Mouse (Mus musculus) heart, embryonic 11.5 days (tissue): ENCODE measurements around the gene Trnt1. TPM values are rescaled to one million over a fixed set of nuclear protein-coding genes. Genes with fewer than 3 reads are reported as not detected.

Source experiments
- ATAC-seq: fragments of 200-750 bp; cut with Nextera tagmentation; replicated peaks from 2 replicates; pipeline ENCODE4 v1.8.0; 2017; ENCODE audit warnings: moderate library complexity; ENCODE audit not compliant: insufficient number of reproducible peaks, low FRiP score, low TSS enrichment
- H3K27ac ChIP-seq: fragments of 300-500 bp; sonication (generic); 2 replicates; pipeline ENCODE4 v1.5.1; 2014; ENCODE audit warnings: mild to moderate bottlenecking, low read depth, low read length
- H3K27me3 ChIP-seq: fragments of 300-500 bp; sonication (generic); 2 replicates; pipeline ENCODE4 v1.6.1; 2014; ENCODE audit warnings: mild to moderate bottlenecking, low read length, mixed read lengths; ENCODE audit not compliant: control insufficient read depth, insufficient read depth
- H3K36me3 ChIP-seq: fragments of 300-500 bp; sonication (generic); 2 replicates; pipeline ENCODE4 v1.6.1; 2014; ENCODE audit warnings: mild to moderate bottlenecking, low read length, moderate library complexity, mixed read lengths; ENCODE audit not compliant: control insufficient read depth, insufficient read depth
- H3K4me1 ChIP-seq: fragments of 300-500 bp; sonication (generic); 2 replicates; pipeline ENCODE4 v1.6.1; 2014; ENCODE audit warnings: low read length; ENCODE audit not compliant: control insufficient read depth, insufficient read depth
- H3K4me2 ChIP-seq: fragments of 300-500 bp; sonication (generic); 2 replicates; pipeline ENCODE4 v1.6.1; 2014; ENCODE audit warnings: mild to moderate bottlenecking, moderate library complexity
- H3K4me3 ChIP-seq: fragments of 300-500 bp; sonication (generic); 2 replicates; pipeline ENCODE4 v1.5.1; 2014; ENCODE audit warnings: low read depth, low read length
- H3K9ac ChIP-seq: fragments of 300-500 bp; sonication (generic); 2 replicates; pipeline ENCODE4 v1.6.1; 2014; ENCODE audit warnings: mild to moderate bottlenecking, low read depth, low read length, moderate library complexity
- H3K9me3 ChIP-seq: fragments of 300-500 bp; sonication (generic); replicated peaks from 2 replicates; pipeline ENCODE4 v1.6.1; 2016; ENCODE audit warnings: low read length; ENCODE audit not compliant: control insufficient read depth
- WGBS: fragments of 180-500 bp; shearing (Covaris S2); extraction: QIAGEN DNeasy Blood & Tissue Kit; methylation state at CpG from one replicate; pipeline ENCODE4 v1.1.7; 2014; ENCODE audit not compliant: insufficient replicate concordance; 5-methylcytosine and 5-hydroxymethylcytosine counted together
- polyA plus RNA-seq: library from polyadenylated mRNA; unstranded; fragments of >200 nt; fragmentation: Nextera tagmentation; extraction: Ambion mirVana; gene quantifications from 2 replicates; pipeline ENCODE4 v1.2.1, GENCODE M21; 2014

Trnt1 gene
- 51.4 and 52.4 TPM in 2 replicates for polyA plus RNA-seq

DNA sequence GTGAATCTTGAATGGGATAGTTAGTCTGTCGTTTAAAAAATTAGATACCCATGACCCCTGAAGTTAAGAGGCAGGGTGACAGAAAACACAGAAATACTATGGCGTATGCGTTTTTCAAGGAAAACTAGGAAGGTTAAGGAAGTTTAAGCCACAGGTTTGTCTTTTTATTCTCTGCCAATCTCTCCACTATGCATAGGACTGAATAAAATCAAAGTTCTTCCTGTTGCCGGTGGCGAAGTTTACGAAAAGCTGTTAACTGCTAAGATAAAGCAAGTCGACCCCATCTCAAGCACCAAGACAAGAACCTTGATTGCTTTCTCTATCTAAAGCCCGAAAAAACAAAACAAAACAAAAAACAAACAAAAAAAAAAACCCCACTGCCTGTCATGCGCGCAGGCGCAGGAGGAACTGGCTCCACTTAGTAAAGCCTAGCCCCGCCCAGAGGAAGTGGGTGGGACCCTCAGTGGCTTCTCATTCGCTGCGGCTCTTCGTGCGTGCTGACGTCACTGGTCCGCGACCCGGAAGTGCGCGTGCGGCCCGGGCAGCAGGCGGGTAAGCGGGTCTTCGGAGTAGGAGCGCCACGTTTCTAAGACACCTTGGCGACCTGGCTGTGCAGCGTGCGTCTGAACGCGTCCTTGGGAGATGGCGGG is at the start of gene Trnt1:
TSS of gene Trnt1 (plus strand) at position 481 of the 650 bp plus-strand sequence.
- H3K9ac ChIP-seq: peak within 1 kb of the TSS; percentile 71
- WGBS: 8% methylated on average over 35 of the region's 35 CpGs
- peak within 1 kb of the TSS; percentile 71 for H3K4me3 ChIP-seq
- peaks cover 9% of the 10 kb centered on the region for H3K4me1 ChIP-seq
- H3K9me3 ChIP-seq: no peaks in the 10 kb centered on the region
- peaks cover 4% of the 10 kb centered on the region; the same call in 1 of the 2 replicates for H3K36me3 ChIP-seq
- H3K27ac ChIP-seq: peak within 1 kb of the TSS; percentile 36
- no peaks in the 10 kb centered on the region for H3K27me3 ChIP-seq
- peak within 1 kb of the TSS; percentile 94 for H3K4me2 ChIP-seq
- ATAC-seq: peak; percentile 99

DNA sequence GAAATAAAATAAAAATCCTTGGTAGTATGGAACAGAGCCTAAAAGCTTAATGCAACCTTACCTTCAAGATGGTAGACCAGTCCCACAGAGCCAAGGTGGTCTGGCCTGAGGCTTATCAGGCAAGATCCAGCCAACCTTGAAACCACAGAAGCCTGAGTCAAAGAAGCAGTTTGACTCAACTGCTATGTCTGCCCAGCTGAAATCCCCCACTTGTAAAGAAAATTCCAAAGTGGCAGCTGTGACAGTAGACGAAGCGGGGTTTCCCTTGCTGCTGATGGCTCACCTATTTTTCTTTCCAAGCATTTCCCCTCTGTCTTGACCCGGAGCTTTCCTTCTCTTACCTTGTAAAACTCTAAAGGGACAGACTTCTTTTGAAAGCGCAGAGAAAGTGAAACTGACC is 43.3 kb upstream of the Trnt1 start:
- WGBS: 77% methylated on average over 4 of the region's 4 CpGs
- no peak for ATAC-seq

DNA sequence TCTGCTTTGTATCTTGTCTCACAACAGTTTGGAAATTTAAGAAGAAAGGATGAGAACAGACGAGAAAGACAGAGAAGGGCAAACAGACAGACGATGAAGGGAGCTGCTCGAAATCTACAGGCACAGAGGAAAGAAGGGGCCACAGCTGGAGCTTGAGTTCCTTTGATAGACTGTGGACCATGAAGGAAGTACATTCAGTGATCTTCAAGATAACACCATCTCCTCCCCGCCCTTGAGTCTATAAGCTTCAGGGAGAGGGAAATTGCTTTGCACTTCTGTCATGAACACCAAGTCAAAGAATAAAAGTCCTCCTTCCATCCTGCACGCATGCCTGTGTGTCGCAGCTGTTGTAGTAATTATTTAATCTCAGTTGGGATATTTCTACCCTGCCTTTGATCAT is 42.8 kb upstream of the Trnt1 start:
- Histone ChIP-seq H3K4me1 (no peaks in the 10 kb centered on the region), H3K27ac (no peak overlapping the region), H3K27me3 (no peaks in the 10 kb centered on the region), H3K9ac (no peak overlapping the region), H3K9me3 (no peaks in the 10 kb centered on the region), H3K36me3 (no peaks in the 10 kb centered on the region), H3K4me2 (no peak overlapping the region), H3K4me3 (no peak overlapping the region)
- no peak for ATAC-seq
- 69% methylated on average over 6 of the region's 6 CpGs for WGBS

More for the DNA sequence above, 43.3 kb upstream of the Trnt1 start:
- Histone ChIP-seq H3K27ac (no peak overlapping the region), H3K4me1 (no peaks in the 10 kb centered on the region), H3K27me3 (no peaks in the 10 kb centered on the region), H3K4me3 (no peak overlapping the region), H3K9me3 (no peaks in the 10 kb centered on the region), H3K36me3 (no peaks in the 10 kb centered on the region), H3K9ac (no peak overlapping the region), H3K4me2 (no peak overlapping the region)

DNA sequence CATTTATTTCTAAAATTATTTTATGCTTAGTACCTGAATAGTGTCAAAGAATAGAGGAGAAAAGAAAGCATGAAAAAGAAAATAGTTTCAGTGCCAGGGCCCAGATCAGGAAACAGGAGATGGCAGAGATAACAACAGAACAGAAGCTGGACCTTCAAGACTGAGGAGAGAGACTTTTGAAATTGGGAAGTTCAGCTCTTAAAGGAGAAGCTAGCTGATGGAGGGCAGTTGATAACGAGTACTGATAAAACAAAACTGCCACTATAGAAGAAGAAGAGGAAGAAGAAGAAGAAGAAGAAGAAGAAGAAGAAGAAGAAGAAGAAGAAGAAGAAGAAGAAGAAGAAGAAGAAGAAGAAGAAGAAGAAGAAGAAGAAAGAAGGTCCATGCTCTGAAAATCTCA is 41.2 kb upstream of the Trnt1 start:
- no peak overlapping the region for H3K27ac ChIP-seq
- 74% methylated on average over 1 of the region's 1 CpGs for WGBS
- no peak overlapping the region for H3K4me3 ChIP-seq
- H3K4me2 ChIP-seq: no peak overlapping the region
- H3K36me3 ChIP-seq: no peaks in the 10 kb centered on the region
- H3K9me3 ChIP-seq: no peaks in the 10 kb centered on the region
- no peak overlapping the region for H3K9ac ChIP-seq
- ATAC-seq: no peak
- H3K27me3 ChIP-seq: no peaks in the 10 kb centered on the region
- H3K4me1 ChIP-seq: no peaks in the 10 kb centered on the region

DNA sequence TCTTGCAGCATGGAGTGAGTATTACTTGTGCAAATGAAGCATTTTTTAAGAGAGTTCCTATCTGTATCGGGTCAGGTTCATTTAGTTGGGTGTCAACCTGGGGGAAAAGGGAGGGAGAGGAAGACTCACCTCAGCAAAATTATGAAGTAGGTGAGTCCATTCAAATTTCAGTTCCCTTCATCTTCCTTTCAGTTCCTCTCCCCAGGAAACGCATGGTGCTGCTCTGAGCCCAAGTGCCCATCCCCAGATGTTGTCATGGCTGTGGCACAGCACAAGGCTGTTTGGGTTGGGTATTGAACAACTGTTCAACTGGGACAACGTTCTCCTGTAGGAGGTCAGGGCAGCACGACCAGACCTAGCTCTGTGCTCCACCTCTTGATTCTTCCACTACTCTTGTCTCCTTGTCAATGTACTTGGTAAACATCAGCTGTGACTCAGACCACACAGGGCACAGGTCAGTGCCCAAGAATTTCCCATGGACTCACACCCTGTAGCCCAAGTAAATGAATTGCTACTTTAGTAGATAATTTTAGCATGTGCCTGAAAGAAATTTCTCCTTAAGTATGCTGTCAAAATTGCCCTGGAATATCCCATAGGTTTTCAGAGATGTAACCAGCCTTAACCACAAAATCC is 39.1 kb upstream of the Trnt1 start:
- H3K4me1 ChIP-seq: no peaks in the 10 kb centered on the region
- WGBS: 69% methylated on average over 4 of the region's 4 CpGs
- no peak for ATAC-seq
- H3K27ac ChIP-seq: no peak overlapping the region
- no peaks in the 10 kb centered on the region for H3K36me3 ChIP-seq
- H3K27me3 ChIP-seq: no peaks in the 10 kb centered on the region
- H3K4me3 ChIP-seq: no peak overlapping the region
- no peak overlapping the region for H3K9ac ChIP-seq
- H3K9me3 ChIP-seq: no peaks in the 10 kb centered on the region
- H3K4me2 ChIP-seq: no peak overlapping the region

DNA sequence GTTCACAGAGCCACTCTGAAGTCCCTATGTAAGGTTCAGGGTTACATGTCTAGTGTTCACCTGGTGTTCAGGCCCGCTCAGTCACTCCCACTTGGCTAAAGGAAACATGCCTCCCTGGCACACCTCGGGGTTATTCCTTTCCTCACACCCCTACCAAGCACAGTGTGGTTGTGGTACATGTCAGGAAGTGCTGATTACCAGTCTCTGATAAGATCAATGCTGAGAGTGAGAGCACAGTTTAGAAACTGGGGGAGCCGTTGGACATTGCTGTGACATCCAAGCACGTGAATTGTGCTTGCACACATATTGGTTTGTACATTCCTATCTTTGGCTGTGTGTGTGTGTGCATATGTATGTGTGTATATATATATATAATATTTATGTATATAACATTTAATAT is 36.4 kb upstream of the Trnt1 start:
- Histone ChIP-seq H3K9ac (no peak overlapping the region), H3K27me3 (no peaks in the 10 kb centered on the region), H3K36me3 (no peaks in the 10 kb centered on the region), H3K4me3 (no peak overlapping the region), H3K9me3 (no peaks in the 10 kb centered on the region), H3K4me1 (no peaks in the 10 kb centered on the region), H3K4me2 (no peak overlapping the region), H3K27ac (no peak overlapping the region)
- no peak for ATAC-seq
- WGBS: 69% methylated on average over 4 of the region's 4 CpGs

DNA sequence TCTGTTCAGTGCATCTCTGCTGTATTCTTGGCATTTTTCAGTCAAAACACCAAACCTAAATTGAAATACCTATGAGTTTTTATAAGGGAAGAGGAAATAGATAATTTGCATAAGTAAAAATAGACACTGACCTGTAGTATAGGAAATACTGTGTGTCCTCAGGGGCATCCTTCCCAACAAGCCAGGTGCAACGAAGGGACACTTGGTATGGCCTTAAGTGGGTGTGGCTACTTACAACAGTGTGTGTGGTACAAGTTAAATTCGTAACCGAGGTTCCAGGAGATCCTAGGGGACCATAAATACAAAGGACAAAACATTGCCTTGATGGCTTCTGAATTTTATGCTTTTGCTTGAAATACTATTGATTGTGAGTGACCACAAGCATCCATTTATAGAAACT is 30.7 kb upstream of the Trnt1 start:
- no peak for ATAC-seq
- no peaks in the 10 kb centered on the region for H3K9me3 ChIP-seq
- WGBS: 68% methylated on average over 3 of the region's 3 CpGs
- H3K4me3 ChIP-seq: no peak overlapping the region
- H3K36me3 ChIP-seq: no peaks in the 10 kb centered on the region
- no peaks in the 10 kb centered on the region for H3K27me3 ChIP-seq
- no peak overlapping the region for H3K9ac ChIP-seq
- no peak overlapping the region for H3K4me2 ChIP-seq
- no peaks in the 10 kb centered on the region for H3K4me1 ChIP-seq
- no peak overlapping the region for H3K27ac ChIP-seq

DNA sequence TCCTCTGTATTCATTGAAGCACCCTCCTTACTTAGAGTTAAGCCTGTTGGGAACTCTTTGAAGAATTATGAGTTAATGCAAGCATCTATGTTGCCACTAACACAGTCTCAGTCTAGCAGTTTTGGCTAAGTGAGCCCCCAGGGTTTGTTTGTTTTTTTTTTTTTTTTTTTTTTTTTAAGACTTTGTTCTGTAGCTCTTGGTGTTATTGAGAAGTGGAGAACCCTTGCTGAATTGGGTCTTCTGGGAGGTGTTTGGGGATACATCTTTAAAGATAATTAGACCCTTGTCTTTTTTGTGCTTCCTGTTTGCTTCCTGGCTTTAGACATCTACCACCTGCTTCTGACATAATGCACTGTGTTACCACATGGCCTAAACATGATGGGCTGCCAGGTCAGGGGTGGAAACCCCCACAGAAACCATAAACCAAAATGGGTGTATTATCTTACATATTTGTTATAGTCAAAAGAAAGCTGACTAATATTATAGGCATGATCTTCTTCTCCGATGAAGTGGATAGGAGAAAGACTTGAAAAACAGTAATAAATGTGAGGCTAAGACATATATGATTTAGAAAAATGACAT is 28.6 kb upstream of the Trnt1 start:
- no peaks in the 10 kb centered on the region for H3K9me3 ChIP-seq
- no peaks in the 10 kb centered on the region for H3K4me1 ChIP-seq
- H3K9ac ChIP-seq: no peak overlapping the region
- no peak overlapping the region for H3K4me2 ChIP-seq
- 88% methylated on average over 1 of the region's 1 CpGs for WGBS
- H3K4me3 ChIP-seq: no peak overlapping the region
- H3K27me3 ChIP-seq: no peaks in the 10 kb centered on the region
- H3K27ac ChIP-seq: no peak overlapping the region
- ATAC-seq: no peak
- H3K36me3 ChIP-seq: no peaks in the 10 kb centered on the region
